Mouse (Mus musculus): Measurements from ENCODE around the gene Gm20498.
"Not testable (repeated sequence)": the region's sequence is repeated elsewhere in the genome, so short reads cannot be mapped to it uniquely, and the experiment has no call there.

Gene Gm20498

GRCm38 (mm10) chr12:81532316-81533028 is at the start of gene Gm20498, which contains the start of gene Synj2bp:
Gene Gm20498 (minus strand): TSS chr12:81532905.
Gene Synj2bp (minus strand): TSS chr12:81532911.
- peak; percentile 80 for DNase-seq

DNA sequence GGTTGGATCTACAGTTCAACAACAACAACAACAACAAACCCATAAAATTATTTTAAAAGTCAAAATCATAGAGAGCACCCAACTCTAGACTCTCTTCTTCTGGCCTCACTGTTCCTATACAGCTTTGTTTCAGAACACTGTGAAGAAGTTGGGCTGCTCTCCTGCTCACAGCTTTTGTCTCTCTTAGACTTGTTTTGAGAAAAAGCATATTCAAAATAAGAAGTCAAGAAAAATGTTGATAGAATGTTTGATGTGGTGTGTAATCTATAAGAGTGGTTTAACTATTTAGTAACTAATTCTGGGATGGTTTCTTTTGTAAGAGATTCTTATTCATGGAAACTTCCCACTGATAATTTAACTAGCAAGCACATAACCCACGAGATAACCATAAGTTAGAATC is 35.7 kb upstream of the Gm20498 start, which contains the start of gene Adam21:
Gene Adam21, minus strand, starts transcription at position 101 of the 400 bp plus-strand sequence.
- DNase-seq: no peak

GRCm38 (mm10) chr12:81567931-81568330 is 35.2 kb upstream of the Gm20498 start:
- DNase-seq: no peak

- no peak for DNase-seq
Observed at GRCm38 (mm10) chr12:81564173-81564572, 31.5 kb upstream of the Gm20498 start.

DNA sequence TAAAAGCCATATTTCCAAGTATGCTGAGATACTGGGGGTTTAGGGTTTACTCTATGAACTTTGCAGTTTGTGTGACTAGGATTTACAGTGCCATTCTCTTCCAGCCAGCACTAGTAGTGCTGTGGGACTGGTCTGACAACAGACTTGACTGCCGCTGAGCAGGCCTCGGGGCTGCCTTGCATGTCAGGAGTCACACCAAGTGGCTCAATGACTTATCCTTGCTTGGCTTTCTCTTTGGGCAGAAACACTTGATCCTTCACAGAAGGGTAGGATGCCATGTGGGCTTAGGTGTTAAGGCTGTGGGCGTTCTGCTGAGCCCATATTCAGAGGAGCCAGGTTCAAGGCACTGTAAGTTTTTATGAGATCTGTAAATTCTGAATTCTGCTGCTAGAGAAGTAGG is 16.6 kb upstream of the Gm20498 start:
- DNase-seq: no peak

GRCm38 (mm10) chr12:81547163-81547562 is 14.5 kb upstream of the Gm20498 start:
- no peak for DNase-seq

- DNase-seq: no peak
Observed at GRCm38 (mm10) chr12:81533029-81533419, 319 bp upstream of the Gm20498 start.

- not testable (repeated sequence) for DNase-seq
Observed at GRCm38 (mm10) chr12:81530587-81530986, 2.1 kb downstream of the Gm20498 start.

GRCm38 (mm10) chr12:81496906-81497305 is 35.8 kb downstream of the Gm20498 start:
- DNase-seq: not testable (repeated sequence)

- no peak for DNase-seq
Observed at GRCm38 (mm10) chr12:81490491-81490890, 42.2 kb downstream of the Gm20498 start.

- peak; percentile 9 for DNase-seq
Observed at GRCm38 (mm10) chr12:81485311-81485710, 47.4 kb downstream of the Gm20498 start.

GRCm38 (mm10) chr12:81484727-81485191 is 47.9 kb downstream of the Gm20498 start, which contains the start of gene Cox16:
Gene Cox16 (minus strand): TSS chr12:81485127.
- peak; percentile 79 for DNase-seq

GRCm38 (mm10) chr12:81484212-81484611 is 48.5 kb downstream of the Gm20498 start:
- no peak for DNase-seq

DNA sequence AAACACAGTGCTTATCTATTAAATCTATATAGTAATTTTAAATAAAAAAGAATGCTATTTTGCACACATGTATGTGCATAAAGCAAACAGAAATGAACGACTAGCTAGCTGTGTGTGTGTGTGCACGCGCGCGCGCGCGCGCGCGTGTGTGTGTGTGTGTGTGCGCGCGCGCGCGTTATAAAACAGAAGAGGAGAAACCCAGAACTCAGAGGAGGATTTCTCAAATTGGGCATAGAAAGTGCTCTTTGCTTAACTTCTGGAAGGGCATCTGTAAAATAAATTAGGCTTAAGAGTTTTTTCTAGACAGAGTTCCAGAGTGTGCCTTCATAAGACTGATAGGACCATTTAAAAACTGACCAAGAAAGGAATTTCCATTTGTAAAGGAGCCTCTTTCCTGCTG is 49.0 kb downstream of the Gm20498 start:
- DNase-seq: peak; percentile 13

GRCm38 (mm10) chr12:81459051-81459450 is 73.7 kb downstream of the Gm20498 start:
- DNase-seq: not testable (repeated sequence)

- not testable (repeated sequence) for DNase-seq
Observed at GRCm38 (mm10) chr12:81438985-81439384, 93.7 kb downstream of the Gm20498 start.

GRCm38 (mm10) chr12:81434778-81435177 is 97.9 kb downstream of the Gm20498 start:
- DNase-seq: not testable (repeated sequence)

- DNase-seq: no peak
Observed at GRCm38 (mm10) chr12:81421846-81422245, 110.9 kb downstream of the Gm20498 start, which contains the start of gene Adam4. Gene Adam4 (minus strand): TSS chr12:81421946.

DNA sequence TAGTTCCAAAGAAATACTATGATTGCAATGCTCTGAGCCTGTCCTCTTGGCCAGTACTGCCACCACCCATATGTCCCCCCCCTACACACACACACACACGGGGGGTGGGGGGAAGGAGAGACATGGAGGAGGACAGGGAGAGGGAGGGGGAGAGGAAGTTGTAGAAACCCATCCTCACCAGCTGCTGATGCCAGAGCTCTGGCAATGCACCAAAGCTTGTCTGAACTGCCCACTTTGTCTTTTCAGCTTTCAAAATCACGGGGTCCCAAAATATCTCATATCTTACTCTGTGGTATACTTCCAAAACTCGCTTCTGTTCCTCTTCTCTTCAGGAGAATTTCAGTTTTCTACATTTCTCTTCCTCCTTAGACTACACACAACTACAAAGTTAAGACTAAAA is 119.5 kb downstream of the Gm20498 start:
- DNase-seq: no peak

DNA sequence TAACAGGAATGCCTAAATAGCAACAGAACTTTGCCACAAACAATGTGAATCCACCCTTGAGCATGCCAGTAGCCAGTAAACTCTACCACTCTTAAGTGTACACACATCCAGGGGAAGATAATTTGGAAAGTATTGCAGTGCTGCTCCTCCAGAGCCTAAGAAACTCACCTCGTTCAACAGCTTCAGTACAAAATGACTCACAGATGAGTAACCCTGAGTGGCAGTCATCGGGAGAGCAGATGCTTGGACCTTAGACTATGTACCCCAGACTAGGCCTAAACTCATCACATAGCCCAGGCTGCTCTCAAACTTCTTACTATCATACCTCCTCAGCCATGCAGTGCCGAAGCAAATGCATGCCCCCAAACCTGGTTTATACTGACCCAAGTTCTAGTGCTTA is 123.7 kb downstream of the Gm20498 start:
- no peak for DNase-seq

GRCm38 (mm10) chr12:81402187-81402586 is 130.5 kb downstream of the Gm20498 start:
- peak; percentile 57 for DNase-seq

- not testable (repeated sequence) for DNase-seq
Observed at GRCm38 (mm10) chr12:81379364-81379763, 153.3 kb downstream of the Gm20498 start, which contains the start of gene Gm4787. Gene Gm4787 (minus strand): TSS chr12:81379464.

GRCm38 (mm10) chr12:81333841-81334240 is 198.9 kb downstream of the Gm20498 start:
- DNase-seq: no peak

GRCm38 (mm10) chr12:81332875-81333421 is 199.8 kb downstream of the Gm20498 start, which contains the start of gene Slc8a3:
Gene Slc8a3 (minus strand): TSS chr12:81333180.
- DNase-seq: peak; percentile 67
